Mouse (Mus musculus) liver, adult 2 months (tissue): ENCODE data around the gene Kif5c. TPM values are rescaled to one million over a fixed set of nuclear protein-coding genes. Genes with fewer than 3 reads are reported as not detected.

Experiments
- DNase-seq: peaks from one replicate; pipeline ENCODE4 v3.0.0-alpha.2; 2011; ENCODE audit warnings: low read depth, low spot score; ENCODE audit errors: extremely low read depth
- H3K27ac ChIP-seq: fragments of 200-500 bp; replicated peaks from 2 replicates; pipeline ENCODE4 v1.5.1; 2012; ENCODE audit warnings: low read depth, mild to moderate bottlenecking, control low read depth, inconsistent platforms, low read length; ENCODE audit not compliant: insufficient read depth
- H3K27me3 ChIP-seq: fragments of 200-500 bp; 2 replicates; pipeline ENCODE4 v1.6.1; 2012; ENCODE audit warnings: mild to moderate bottlenecking, moderate library complexity, low read length, inconsistent platforms; ENCODE audit not compliant: control insufficient read depth, insufficient read depth
- H3K36me3 ChIP-seq: fragments of 200-500 bp; 2 replicates; pipeline ENCODE4 v1.6.1; 2012; ENCODE audit warnings: low read length, inconsistent platforms; ENCODE audit not compliant: control insufficient read depth, insufficient read depth
- H3K4me1 ChIP-seq: fragments of 200-500 bp; 2 replicates; pipeline ENCODE4 v1.6.1; 2011; ENCODE audit warnings: low read length; ENCODE audit not compliant: control insufficient read depth, insufficient read depth
- H3K4me3 ChIP-seq: fragments of 200-500 bp; 2 replicates; pipeline ENCODE4 v1.5.1; 2011; ENCODE audit warnings: low read depth, mild to moderate bottlenecking, control low read depth, low read length, moderate library complexity; ENCODE audit not compliant: insufficient read depth
- H3K79me2 ChIP-seq: fragments of 200-500 bp; 2 replicates; pipeline ENCODE4 v1.6.1; 2012; ENCODE audit warnings: inconsistent platforms, mild to moderate bottlenecking, low read length, moderate library complexity; ENCODE audit not compliant: control insufficient read depth, insufficient read depth
- H3K9ac ChIP-seq: fragments of 200-500 bp; 2 replicates; pipeline ENCODE4 v1.6.1; 2012; ENCODE audit warnings: low read depth, mild to moderate bottlenecking, control low read depth, inconsistent platforms, low read length
- CTCF ChIP-seq: fragments of 200-500 bp; IDR thresholded peaks from 2 replicates; pipeline ENCODE4 v1.5.1; 2011; ENCODE audit warnings: low read depth, low read length, control low read depth
- POLR2A ChIP-seq: fragments of 200-500 bp; IDR thresholded peaks from 2 replicates; pipeline ENCODE4 v1.6.1; 2011; ENCODE audit warnings: low read length, control low read depth; ENCODE audit not compliant: insufficient read depth; ENCODE audit errors: extremely low read depth
- WGBS: fragments of 180-500 bp; shearing (Covaris S2); methylation state at CpG from one replicate; pipeline ENCODE4 v1.1.7; 2018; 5-methylcytosine and 5-hydroxymethylcytosine counted together
- polyA plus RNA-seq: library from polyadenylated mRNA; depleted of rRNA; stranded (reverse); fragments of >200 nt; gene quantifications from 2 replicates; pipeline ENCODE4 v1.2.3, GENCODE M21; 2012; rRNA removed
- total RNA-seq: library from RNA; depleted of rRNA; stranded (reverse); fragments of >200 nt; gene quantifications from 2 replicates; pipeline ENCODE4 v1.2.3, GENCODE M21; 2014; rRNA removed

Gene Kif5c
- total and polyA plus RNA-seq, 2 experiments = under 0.01 TPM; not detected in 1

DNA sequence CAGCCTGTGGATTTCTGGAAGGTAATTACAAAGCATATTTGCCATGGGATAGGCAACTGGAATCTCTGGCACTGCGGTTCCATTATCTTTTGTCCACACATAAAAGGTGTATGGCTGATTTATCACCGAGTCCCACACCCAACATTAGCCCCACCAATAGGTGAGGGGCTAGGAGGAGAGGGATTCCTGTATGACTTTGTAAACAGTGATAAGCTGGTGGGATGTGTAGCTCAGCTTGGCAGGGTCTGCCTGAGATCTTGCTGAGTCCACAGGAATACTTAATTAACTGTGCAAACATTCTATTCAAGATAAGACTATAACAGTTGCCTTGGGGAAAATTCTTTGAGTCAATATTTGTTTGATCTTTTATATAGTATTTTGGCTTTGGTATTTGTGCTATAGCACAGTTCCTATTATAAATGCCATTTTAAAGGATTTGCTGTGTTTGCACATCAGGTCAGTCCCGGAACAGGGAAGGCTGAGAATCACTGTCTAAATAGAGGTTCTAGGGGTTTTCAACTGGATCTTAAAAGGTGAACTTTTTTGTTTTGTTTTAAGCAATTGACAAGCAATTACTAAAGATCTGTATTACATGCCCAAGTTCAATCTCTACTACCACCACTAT lies 196.7 kb downstream of the Kif5c start:
- DNase-seq = no peak
- no peaks in the 10 kb centered on the region for H3K36me3 ChIP-seq
- no peak overlapping the region for H3K27ac ChIP-seq
- H3K4me1 ChIP-seq = no peaks in the 10 kb centered on the region; the same call in 1 of the 2 replicates
- H3K27me3 ChIP-seq = no peaks in the 10 kb centered on the region
- TF ChIP-seq POLR2A (no peak), CTCF (no peak)
- no peak overlapping the region for H3K4me3 ChIP-seq
- H3K9ac ChIP-seq = no peak overlapping the region
- H3K79me2 ChIP-seq = no peaks in the 10 kb centered on the region
- 50% methylated on average over 3 of the region's 3 CpGs for WGBS

DNA sequence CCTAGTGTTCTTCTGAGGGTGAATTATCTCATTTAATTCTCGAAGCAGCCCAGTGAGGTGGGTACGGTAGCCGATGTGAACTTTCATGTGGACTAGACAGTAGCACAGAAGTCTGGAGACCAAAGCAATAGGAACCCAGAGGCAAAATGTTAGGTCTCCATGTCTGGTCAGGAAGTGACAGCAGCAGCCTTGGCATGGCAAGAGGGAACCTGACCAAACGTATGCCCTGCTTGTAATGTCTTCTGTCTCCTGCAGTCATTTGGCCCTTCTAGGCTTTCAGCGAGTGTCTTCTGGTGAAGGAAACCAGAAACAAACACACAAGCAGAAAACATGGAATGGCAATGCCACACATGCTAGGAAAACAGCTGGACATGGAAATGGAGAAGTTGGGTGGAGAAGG lies 197.5 kb downstream of the Kif5c start:
- no peak for TF ChIP-seq POLR2A
- TF ChIP-seq CTCF = no peak

DNA sequence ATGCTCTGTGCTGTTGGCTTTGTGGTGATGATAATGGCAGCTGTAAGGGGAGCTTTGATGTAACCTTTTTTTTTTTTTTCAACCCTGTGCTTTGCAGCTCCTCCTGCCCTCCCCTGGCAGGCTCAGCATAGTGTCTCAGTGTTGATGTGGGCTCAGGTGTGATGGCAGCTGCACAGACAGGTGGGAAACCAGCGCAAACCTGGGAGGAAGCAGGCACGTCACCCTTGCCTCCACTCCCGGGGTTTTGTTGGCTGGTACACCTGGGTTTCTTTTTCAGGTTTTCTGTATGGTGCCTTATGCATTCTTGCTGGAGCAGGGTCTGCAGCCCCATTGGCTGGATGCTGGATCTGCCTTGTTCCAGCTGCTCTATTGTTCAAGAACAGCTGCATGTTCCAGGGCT lies 198.1 kb downstream of the Kif5c start:
- no peaks in the 10 kb centered on the region for H3K79me2 ChIP-seq
- H3K36me3 ChIP-seq = no peaks in the 10 kb centered on the region
- no peak overlapping the region for H3K4me3 ChIP-seq
- WGBS = 79% methylated on average over 3 of the region's 3 CpGs
- TF ChIP-seq POLR2A (no peak), CTCF (no peak)
- no peak overlapping the region for H3K9ac ChIP-seq
- H3K27ac ChIP-seq = no peak overlapping the region
- DNase-seq = no peak
- H3K27me3 ChIP-seq = no peaks in the 10 kb centered on the region
- H3K4me1 ChIP-seq = no peaks in the 10 kb centered on the region; the same call in 1 of the 2 replicates

More for the DNA sequence above, 197.5 kb downstream of the Kif5c start:
- Histone ChIP-seq H3K27me3 (no peaks in the 10 kb centered on the region), H3K27ac (no peak overlapping the region), H3K9ac (no peak overlapping the region), H3K36me3 (no peaks in the 10 kb centered on the region), H3K4me3 (no peak overlapping the region), H3K4me1 (no peaks in the 10 kb centered on the region; the same call in 1 of the 2 replicates), H3K79me2 (no peaks in the 10 kb centered on the region)
- 95% methylated on average over 5 of the region's 5 CpGs for WGBS
- DNase-seq = no peak

GRCm38 (mm10) chr2:49818126-49818525 lies 199.0 kb downstream of the Kif5c start:
- Histone ChIP-seq H3K79me2 (no peaks in the 10 kb centered on the region), H3K36me3 (no peaks in the 10 kb centered on the region), H3K4me3 (no peak overlapping the region), H3K27ac (no peak overlapping the region), H3K9ac (no peak overlapping the region), H3K4me1 (no peaks in the 10 kb centered on the region), H3K27me3 (no peaks in the 10 kb centered on the region)
- no peak for DNase-seq
- 61% methylated on average over 5 of the region's 5 CpGs for WGBS
- TF ChIP-seq POLR2A = no peak

- Histone ChIP-seq H3K4me1 (no peaks in the 10 kb centered on the region), H3K27ac (no peak overlapping the region), H3K79me2 (no peaks in the 10 kb centered on the region), H3K27me3 (no peaks in the 10 kb centered on the region), H3K9ac (no peak overlapping the region), H3K36me3 (no peaks in the 10 kb centered on the region), H3K4me3 (no peak overlapping the region)
- no peak for DNase-seq
- 89% methylated on average over 1 of the region's 1 CpGs for WGBS
- no peak for TF ChIP-seq CTCF
- no peak for TF ChIP-seq POLR2A
Measured at GRCm38 (mm10) chr2:49822312-49822711, 203.2 kb downstream of the Kif5c start.

Other genes with a start within 250 kb of the Kif5c start
- 11.8 and 14.1 TPM in 2 replicates for gene Epc2, start 167.8 kb upstream of the Kif5c start, total RNA-seq
- 2.4 and 2.5 TPM in 2 replicates for gene Epc2, start 167.8 kb upstream of the Kif5c start, polyA plus RNA-seq
- not detected in 2 replicates for gene Lypd6b, start 168.4 kb downstream of the Kif5c start, total RNA-seq
- gene Lypd6b, start 168.4 kb downstream of the Kif5c start, polyA plus RNA-seq = not detected in 2 replicates